Mouse (Mus musculus) gonadal fat pad, adult 2 months (tissue): ENCODE results near the gene Stk32c. TPM values are rescaled to one million over a fixed set of nuclear protein-coding genes. Genes with fewer than 3 reads are reported as not detected.

ENCODE experiments used
- DNase-seq: peaks from one replicate; pipeline ENCODE4 v3.0.0-alpha.2; 2012; ENCODE audit warnings: low read depth
- polyA plus RNA-seq: library from polyadenylated mRNA; depleted of rRNA; stranded (reverse); fragments of >200 nt; gene quantifications from 2 replicates; pipeline ENCODE4 v1.2.3, GENCODE M21; 2012

Gene Stk32c
- polyA plus RNA-seq, 1 experiment: 6.6 TPM

GRCm38 (mm10) chr7:139145891-139146290 lies 67.2 kb downstream of the Stk32c start:
- DNase-seq: no peak

DNA sequence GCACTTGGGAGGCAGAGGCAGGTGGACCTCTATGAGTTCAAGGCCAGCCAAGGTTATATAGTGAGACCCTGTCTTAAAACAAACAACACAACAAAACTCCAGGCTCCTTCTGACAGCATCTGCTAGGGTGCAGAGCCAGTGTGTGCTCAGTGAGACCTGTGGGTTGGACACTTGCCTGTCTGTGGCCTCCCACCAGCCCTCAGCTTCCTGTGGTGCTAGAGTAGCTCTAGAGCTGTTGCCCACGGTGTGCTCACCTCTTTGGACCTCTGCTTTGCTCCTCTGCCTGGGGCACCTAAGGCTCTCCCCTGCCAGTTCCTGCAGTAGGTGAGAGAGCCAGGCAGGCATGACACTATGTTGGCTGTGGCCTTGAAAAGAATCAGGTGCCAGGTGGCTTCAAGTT lies 69.3 kb downstream of the Stk32c start:
- DNase-seq: no peak

GRCm38 (mm10) chr7:139139921-139140461 lies 73.1 kb downstream of the Stk32c start:
- DNase-seq: no peak

DNA sequence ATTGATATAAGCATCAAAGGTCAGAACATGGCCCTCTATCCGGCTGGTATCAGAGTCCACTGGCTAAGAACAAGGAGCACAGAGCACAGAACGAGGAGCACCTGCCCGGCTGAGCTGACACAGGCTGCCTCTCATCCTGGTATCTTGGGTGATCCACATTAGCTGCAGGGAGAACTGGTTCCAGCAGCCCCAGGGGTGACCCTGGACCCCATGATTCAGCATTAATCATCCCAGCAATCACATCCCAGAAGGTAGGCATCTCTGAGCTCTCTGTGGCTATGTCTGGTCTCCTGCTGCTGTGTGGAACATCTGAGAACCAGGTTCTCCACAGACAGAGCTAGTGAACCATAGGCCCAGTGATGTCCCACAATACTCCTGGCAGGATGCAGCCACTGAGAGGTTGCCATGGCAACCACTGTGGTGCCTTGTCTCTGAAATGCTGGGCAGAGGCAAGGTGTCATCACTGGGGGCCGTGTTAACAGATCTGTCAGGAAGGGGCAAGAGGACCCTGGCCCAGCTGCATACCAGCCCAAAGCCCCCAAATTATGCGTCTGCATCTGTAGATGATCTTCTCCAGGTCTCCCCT lies 76.1 kb downstream of the Stk32c start:
- no peak for DNase-seq

GRCm38 (mm10) chr7:139135236-139135635 lies 77.9 kb downstream of the Stk32c start:
- DNase-seq: no peak

DNA sequence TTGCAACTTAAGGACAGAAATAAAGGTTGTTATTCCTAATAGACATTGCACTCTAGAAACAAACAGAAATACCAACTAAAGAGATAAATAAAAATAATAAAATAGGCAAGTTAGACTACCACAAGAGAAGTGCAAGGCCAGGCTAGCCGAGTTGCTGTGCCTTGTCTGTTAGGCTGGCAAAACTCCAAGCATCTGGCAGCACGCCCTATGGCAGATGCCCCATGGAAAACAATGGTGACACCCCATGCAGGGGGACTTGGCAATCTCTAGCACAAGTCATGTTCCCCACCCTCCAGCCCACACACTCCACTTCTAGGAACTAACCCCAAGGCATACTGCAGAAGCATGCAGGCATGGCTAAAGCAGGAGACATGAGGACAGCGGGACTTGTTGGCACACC lies 79.7 kb downstream of the Stk32c start:
- DNase-seq: no peak

GRCm38 (mm10) chr7:139131538-139131937 lies 81.6 kb downstream of the Stk32c start:
- DNase-seq: no peak

DNA sequence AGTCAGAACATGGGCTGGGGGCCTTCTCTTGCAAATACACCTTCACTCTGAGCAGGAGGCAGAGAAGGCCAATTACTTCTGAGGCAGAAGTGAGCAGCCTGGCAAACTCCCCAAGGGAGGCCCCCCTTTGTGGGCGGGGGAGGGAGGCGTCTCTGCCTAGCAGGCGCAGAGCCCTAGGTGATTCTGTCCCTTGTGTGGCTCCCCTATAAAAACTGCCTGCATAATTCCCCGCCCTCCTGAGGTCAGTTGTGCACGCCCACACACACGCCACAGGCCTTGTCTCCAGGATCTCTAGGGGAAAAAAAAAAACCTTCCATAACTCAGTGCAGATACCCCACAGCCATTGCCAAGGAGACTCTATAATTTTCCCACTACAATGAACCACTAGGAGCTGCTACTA lies 82.7 kb downstream of the Stk32c start:
- DNase-seq: no peak

GRCm38 (mm10) chr7:139128994-139129393 lies 84.1 kb downstream of the Stk32c start:
- DNase-seq: no peak

DNA sequence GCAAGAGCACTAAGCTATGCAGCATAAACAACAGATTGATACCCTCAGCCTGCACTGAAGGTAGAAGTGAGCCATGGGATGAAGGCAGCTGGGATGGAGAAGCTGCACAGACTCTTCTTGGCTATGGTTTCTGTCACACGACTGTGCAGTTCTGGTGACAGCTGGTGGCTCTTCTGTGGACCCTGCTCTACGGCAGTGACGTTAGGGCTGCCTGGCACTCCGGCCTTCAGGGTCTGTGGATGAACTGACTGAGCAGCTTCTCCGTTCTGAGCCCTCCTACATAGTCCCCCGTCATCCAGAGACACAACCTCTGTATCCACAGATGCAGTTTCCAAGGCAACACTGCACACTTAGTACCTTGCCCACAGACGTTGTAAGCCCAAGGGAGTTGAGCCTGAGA lies 86.6 kb downstream of the Stk32c start:
- no peak for DNase-seq

- no peak for DNase-seq
Observed at GRCm38 (mm10) chr7:139125881-139126280, 87.2 kb downstream of the Stk32c start.

DNA sequence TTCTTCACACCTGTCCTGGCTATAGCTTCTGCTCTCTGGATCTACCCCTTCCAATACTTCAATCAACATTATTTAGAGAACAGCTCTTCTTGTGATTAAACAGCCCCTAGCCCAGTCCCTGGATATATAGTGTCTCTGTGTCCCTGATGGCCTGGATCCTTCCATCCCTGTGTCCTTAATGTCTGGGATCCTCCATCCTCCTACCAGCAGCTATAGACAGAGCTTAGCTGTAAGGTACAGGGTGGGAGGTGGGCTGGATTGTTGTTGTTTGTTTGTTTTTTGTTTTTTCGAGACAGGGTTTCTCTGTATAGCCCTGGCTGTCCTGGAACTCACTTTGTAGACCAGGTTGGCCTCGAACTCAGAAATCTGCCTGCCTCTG lies 93.3 kb downstream of the Stk32c start:
- DNase-seq: no peak

GRCm38 (mm10) chr7:139119152-139119774 lies 93.8 kb downstream of the Stk32c start:
- no peak for DNase-seq

GRCm38 (mm10) chr7:139107908-139108650 lies 105.0 kb downstream of the Stk32c start:
- no peak for DNase-seq

DNA sequence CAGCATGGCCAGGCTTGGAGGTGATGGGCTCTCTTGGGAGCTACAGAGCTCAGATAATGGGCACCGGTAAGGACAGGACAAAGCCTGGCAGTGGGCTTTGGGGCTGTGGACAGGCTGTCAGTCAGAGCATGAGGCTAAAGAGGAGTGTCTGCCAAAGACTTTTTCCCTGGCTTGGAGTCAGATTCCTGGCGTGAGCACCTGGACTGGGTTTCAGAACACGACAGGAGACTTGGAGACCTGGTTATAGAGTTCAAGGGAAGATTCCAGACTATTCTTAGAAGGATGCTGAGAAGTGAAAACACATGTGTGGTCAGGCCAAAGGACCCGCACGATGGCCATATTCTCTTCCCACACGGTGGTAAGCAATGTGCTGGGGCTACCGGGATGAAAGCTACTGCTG lies 107.4 kb downstream of the Stk32c start:
- no peak for DNase-seq

DNA sequence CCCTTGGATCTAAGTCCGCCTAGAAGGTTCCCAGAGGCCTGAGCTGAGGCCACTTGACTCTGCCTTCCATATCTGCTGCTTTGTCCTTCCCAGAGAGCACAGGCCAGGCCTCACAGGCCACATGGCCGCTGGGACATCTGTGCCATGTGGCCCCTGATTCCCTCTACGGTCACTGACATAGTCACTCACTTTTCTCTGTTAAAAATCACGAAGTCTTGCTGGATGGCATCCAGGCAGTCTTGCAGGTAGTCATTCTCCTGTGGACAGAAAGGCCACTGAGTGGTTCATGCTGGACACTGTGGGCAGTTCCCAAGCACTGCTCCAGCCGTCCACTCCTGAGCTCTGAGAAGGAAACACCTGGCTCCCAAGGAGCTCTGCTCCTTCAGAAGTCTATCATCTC lies 108.0 kb downstream of the Stk32c start:
- no peak for DNase-seq

DNA sequence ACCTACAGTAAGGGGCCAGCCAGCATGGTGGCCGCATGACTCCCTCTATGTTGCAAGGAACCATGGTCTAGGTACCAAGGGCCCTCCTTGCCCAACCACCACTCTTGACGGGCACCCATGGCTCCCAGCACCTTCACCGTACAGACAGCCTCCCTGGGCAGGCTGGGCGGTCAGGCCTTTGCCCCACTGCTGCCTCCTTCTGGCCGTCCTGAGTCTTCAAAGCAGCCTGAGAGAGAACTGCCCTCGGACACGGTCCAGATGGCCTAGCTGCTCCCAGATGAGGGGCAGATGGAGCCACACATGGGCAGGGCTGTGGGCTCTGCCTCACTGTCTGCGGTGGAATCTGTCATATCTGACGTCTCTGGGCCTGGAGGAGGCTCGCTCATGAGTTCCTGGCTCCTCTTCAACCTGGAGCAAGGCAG lies 109.1 kb downstream of the Stk32c start:
- DNase-seq: no peak

DNA sequence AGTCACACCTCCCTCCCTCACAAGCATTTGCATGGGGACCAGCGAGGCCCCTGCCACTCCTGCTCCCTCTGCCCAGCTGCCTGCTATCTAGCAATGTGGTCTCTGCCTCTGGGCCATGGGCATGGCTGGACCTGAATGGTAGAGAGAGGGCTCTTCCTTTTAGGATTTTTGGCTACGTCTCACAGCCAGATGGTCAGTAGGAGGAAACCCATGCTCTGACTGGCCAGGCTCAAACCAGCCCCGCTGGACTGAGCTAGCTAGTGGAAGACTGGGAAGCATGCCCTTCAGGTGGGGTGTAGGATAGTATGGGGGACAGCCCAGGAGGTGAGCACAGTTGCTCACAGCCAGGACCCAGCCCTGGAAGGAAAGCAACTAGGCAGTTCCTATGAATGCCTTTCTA lies 111.3 kb downstream of the Stk32c start:
- no peak for DNase-seq

GRCm38 (mm10) chr7:139101286-139101804 lies 111.8 kb downstream of the Stk32c start:
- no peak for DNase-seq

- DNase-seq: no peak
Observed at GRCm38 (mm10) chr7:139100531-139101095, 112.5 kb downstream of the Stk32c start.

- DNase-seq: no peak
Observed at GRCm38 (mm10) chr7:139096399-139096798, 116.7 kb downstream of the Stk32c start.

DNA sequence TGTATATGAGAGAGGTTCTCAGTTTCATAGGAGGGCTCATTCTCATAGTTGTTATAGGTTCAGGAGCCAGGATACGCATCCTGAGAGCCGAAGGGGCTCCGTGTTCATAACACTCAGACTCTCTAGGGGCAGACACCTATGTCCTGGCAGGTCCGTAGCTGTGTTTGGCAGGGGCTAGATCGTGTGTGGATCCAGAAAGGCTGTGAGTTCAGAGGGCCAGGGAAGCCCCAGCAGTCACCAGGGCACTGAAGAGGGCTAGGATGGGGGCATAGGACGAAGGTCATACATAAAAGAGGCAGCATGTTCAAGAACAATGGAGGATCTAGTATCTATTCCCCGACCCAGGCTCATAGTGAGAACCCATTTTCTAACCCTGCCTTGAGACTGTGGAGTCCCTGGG lies 117.8 kb downstream of the Stk32c start:
- DNase-seq: no peak
